Mouse (Mus musculus): ENCODE results near the gene Bmpr2.

GRCm38 (mm10) chr1:59730737-59731136, 32.5 kb upstream of the Bmpr2 start:
- TF ChIP-seq GATA1 (IDR thresholded peaks at IDR 0.05; ENCODE audit: borderline replicate concordance, low read length) (no peak), FLI1 (IDR thresholded peaks at IDR 0.05; ENCODE audit: low read length) (no peak)
